Mouse (Mus musculus): Measurements from ENCODE around the gene Gpr183. TPM values are rescaled to one million over a fixed set of nuclear protein-coding genes. Genes with fewer than 3 reads are reported as not detected.

Gene Gpr183
- polyA plus RNA-seq, 1 experiment from 2014 or later = 4.0 TPM

DNA sequence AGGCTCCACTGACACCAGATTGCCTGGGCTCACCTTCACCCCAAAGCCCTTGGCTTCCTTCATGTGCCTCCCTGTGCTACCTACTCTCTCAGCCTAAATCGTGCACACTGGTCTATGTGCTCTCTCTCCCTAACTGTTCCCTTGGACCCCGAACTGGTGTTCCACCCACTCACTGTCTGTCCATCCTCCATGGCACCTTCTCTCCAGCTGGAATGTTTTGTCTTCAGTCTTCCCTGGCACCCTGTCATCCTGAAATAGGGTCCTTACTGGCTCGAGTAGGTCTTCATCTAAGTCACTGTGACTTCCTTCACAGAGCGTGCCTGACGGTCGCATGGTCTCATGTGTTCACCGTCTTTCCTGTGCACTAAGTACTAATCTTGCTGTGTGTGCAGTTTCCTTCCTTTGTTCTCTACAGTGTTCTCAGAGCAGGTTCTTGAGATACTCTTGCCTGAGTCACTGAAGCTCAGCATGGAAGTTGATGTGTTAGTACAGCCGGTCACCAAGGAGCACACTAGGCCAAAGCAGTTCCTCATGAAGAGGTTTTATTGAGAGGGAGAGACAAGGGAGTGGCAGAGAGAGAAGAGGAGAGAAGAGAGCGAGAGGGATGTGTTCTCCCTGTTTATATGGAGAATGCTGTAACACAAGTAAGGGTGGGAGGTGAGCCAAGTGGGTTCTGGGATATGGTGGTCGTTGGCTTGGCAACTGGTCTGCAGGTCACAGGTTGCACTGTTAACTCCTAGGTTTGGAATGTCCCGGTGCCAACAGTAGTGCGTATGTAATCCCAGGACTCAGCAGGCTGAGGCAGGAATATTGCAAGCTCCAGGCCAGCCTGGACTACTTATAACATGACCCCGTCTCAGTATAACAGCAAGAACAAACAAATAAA, 27.6 kb upstream of the Gpr183 start:
- H3K4me1 ChIP-seq (ENCODE audit: control insufficient read depth, insufficient read depth, low read length) = peaks cover 9% of the 10 kb centered on the region
- H3K36me3 ChIP-seq (ENCODE audit: control insufficient read depth, insufficient read depth, low read length) = peaks cover 12% of the 10 kb centered on the region
- no peaks in the 10 kb centered on the region for H3K27me3 ChIP-seq (ENCODE audit: control insufficient read depth, insufficient read depth, low read length)
- H3K9ac ChIP-seq (ENCODE audit: low read depth, low read length) = no peak overlapping the region
- H3K9me3 ChIP-seq (ENCODE audit: control insufficient read depth, low read length) = no peaks in the 10 kb centered on the region
- ATAC-seq (ENCODE audit: low FRiP score, low TSS enrichment) = no peak
- no peak overlapping the region for H3K4me3 ChIP-seq (ENCODE audit: low read length)
- WGBS = 77% methylated on average over 13 of the region's 13 CpGs
- no peak overlapping the region for H3K4me2 ChIP-seq (replicated peaks; ENCODE audit: low read depth, low read length)
- H3K27ac ChIP-seq (ENCODE audit: low read depth, low read length) = no peak overlapping the region

DNA sequence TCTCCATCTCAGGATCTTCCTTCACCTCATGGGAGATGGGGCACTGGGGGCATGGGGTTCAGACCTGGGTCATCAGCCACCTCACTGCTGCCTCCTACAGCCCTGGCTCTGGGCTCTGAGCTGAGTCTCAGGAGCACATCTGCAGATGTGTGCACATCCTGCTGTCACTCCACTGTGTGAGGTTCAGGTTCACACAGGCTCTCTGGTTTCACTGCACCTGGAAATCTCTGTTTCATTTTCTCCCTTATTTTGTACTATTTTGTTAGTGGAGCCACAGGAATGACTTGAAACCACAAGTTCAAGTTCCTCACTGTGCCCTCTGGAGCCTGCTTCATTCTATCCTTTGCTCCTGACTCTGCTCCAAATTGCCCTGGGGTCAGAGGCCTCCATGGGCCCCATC, 26.9 kb upstream of the Gpr183 start:
- no peak for ATAC-seq (ENCODE audit: low FRiP score, low TSS enrichment)
- Histone ChIP-seq H3K9me3 (ENCODE audit: control insufficient read depth, low read length) (no peaks in the 10 kb centered on the region), H3K4me2 (replicated peaks; ENCODE audit: low read depth, low read length) (no peak overlapping the region), H3K27ac (ENCODE audit: low read depth, low read length) (no peak overlapping the region), H3K27me3 (ENCODE audit: control insufficient read depth, insufficient read depth, low read length) (no peaks in the 10 kb centered on the region), H3K4me1 (ENCODE audit: control insufficient read depth, insufficient read depth, low read length) (peaks cover 9% of the 10 kb centered on the region), H3K36me3 (ENCODE audit: control insufficient read depth, insufficient read depth, low read length) (peaks cover 12% of the 10 kb centered on the region), H3K4me3 (ENCODE audit: low read length) (no peak overlapping the region), H3K9ac (ENCODE audit: low read depth, low read length) (no peak overlapping the region)

DNA sequence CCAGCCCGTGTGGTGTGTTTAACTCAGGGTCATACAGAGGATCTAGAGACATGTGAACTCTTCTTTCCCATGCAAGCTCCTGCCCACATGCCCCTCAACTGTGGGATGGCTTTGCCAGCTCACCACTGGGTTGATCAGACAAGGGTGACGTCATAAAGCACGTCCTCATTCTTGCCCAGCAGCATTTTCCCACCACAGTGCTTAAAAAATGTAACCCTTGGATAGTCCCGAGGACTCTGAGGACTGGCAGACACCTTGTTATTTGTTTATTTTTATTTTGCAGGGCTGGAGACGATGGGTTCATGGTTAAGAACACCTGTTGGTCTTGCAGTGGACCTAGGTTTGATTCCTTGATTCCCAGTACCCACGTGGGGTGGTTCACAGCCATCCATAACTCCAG, 25.9 kb upstream of the Gpr183 start:
- no peaks in the 10 kb centered on the region for H3K27me3 ChIP-seq (ENCODE audit: control insufficient read depth, insufficient read depth, low read length)
- H3K4me2 ChIP-seq (replicated peaks; ENCODE audit: low read depth, low read length) = no peak overlapping the region
- H3K27ac ChIP-seq (ENCODE audit: low read depth, low read length) = no peak overlapping the region
- no peak for ATAC-seq (ENCODE audit: low FRiP score, low TSS enrichment)
- peaks cover 12% of the 10 kb centered on the region for H3K36me3 ChIP-seq (ENCODE audit: control insufficient read depth, insufficient read depth, low read length)
- H3K9ac ChIP-seq (ENCODE audit: low read depth, low read length) = no peak overlapping the region
- no peaks in the 10 kb centered on the region for H3K9me3 ChIP-seq (ENCODE audit: control insufficient read depth, low read length)
- peaks cover 9% of the 10 kb centered on the region for H3K4me1 ChIP-seq (ENCODE audit: control insufficient read depth, insufficient read depth, low read length)
- WGBS = 89% methylated on average over 6 of the region's 6 CpGs
- no peak overlapping the region for H3K4me3 ChIP-seq (ENCODE audit: low read length)

DNA sequence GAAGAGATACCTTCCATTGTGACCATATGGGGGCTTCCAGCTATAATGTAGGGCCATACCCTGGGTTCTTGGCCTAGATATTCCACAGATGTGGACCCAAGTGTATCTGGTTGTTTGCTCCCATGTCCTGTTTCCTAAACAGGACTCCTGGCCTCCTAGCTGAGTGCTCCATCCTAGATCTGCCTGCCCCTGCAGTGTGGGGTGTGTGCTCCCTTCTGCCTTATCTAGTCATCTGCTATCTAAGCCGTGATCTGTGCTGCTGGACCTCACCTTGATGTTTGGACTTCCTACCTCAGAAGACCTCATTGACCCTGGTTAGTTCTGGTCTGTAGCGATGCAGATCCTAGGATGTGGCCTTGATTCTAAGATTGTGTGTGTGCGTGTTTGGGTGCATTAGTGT, 24.9 kb upstream of the Gpr183 start:
- ATAC-seq (ENCODE audit: low FRiP score, low TSS enrichment) = no peak
- Histone ChIP-seq H3K4me2 (replicated peaks; ENCODE audit: low read depth, low read length) (no peak overlapping the region), H3K9me3 (ENCODE audit: control insufficient read depth, low read length) (no peaks in the 10 kb centered on the region), H3K27ac (ENCODE audit: low read depth, low read length) (no peak overlapping the region), H3K36me3 (ENCODE audit: control insufficient read depth, insufficient read depth, low read length) (peaks cover 8% of the 10 kb centered on the region), H3K4me1 (ENCODE audit: control insufficient read depth, insufficient read depth, low read length) (peaks cover 9% of the 10 kb centered on the region), H3K9ac (ENCODE audit: low read depth, low read length) (no peak overlapping the region), H3K27me3 (ENCODE audit: control insufficient read depth, insufficient read depth, low read length) (no peaks in the 10 kb centered on the region), H3K4me3 (ENCODE audit: low read length) (no peak overlapping the region)
- WGBS = 84% methylated on average over 3 of the region's 3 CpGs

DNA sequence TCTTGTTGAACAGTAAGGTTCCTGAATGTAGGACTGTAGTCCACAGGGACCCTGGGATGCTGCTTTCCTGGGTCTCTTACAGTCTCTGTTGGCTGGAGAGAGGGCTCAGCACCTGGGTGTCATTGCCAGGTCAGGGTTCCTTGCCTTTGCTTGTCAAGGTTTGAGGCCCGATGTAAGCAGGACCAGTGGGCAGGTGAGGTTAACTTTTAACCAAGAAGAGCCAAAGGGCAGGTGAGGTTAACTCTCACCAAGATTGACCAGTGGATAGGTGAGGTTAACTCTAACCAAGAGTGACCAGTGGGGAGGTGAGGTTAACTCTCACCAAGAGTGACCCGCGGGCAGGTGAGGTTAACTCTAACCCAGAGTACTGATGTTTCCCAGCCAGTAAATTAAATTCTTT, 24.3 kb upstream of the Gpr183 start:
- Histone ChIP-seq H3K4me2 (replicated peaks; ENCODE audit: low read depth, low read length) (no peak overlapping the region), H3K36me3 (ENCODE audit: control insufficient read depth, insufficient read depth, low read length) (peaks cover 4% of the 10 kb centered on the region), H3K9me3 (ENCODE audit: control insufficient read depth, low read length) (no peaks in the 10 kb centered on the region), H3K27ac (ENCODE audit: low read depth, low read length) (no peak overlapping the region), H3K4me1 (ENCODE audit: control insufficient read depth, insufficient read depth, low read length) (peaks cover 9% of the 10 kb centered on the region), H3K4me3 (ENCODE audit: low read length) (no peak overlapping the region), H3K9ac (ENCODE audit: low read depth, low read length) (no peak overlapping the region), H3K27me3 (ENCODE audit: control insufficient read depth, insufficient read depth, low read length) (no peaks in the 10 kb centered on the region)
- ATAC-seq (ENCODE audit: low FRiP score, low TSS enrichment) = no peak
- 76% methylated on average over 3 of the region's 3 CpGs for WGBS

DNA sequence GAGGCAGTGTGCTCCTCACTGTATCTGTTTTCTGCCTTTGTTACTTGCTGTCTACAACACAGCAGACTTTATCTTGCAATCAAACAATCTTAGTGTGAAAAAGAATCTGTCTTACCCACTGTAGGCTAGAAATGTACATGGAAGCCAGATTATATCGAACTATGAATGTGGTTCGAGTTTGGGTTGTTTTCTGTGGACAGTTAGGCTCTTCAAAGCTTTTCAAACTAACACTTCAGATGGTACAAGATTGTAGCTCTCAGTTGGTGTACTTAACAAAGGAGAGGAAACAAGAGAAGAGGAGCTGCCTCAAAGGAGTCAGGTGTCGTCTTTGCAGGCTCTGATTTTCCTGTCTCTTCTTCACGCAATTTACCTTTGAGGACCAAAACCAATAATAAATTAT, 22.7 kb upstream of the Gpr183 start:
- Histone ChIP-seq H3K27me3 (ENCODE audit: control insufficient read depth, insufficient read depth, low read length) (no peaks in the 10 kb centered on the region), H3K4me2 (replicated peaks; ENCODE audit: low read depth, low read length) (no peak overlapping the region), H3K36me3 (ENCODE audit: control insufficient read depth, insufficient read depth, low read length) (no peaks in the 10 kb centered on the region; the same call in 1 of the 2 replicates), H3K27ac (ENCODE audit: low read depth, low read length) (no peak overlapping the region), H3K9ac (ENCODE audit: low read depth, low read length) (no peak overlapping the region), H3K9me3 (ENCODE audit: control insufficient read depth, low read length) (no peaks in the 10 kb centered on the region), H3K4me3 (ENCODE audit: low read length) (no peak overlapping the region), H3K4me1 (ENCODE audit: control insufficient read depth, insufficient read depth, low read length) (peaks cover 9% of the 10 kb centered on the region)
- WGBS = 45% methylated on average over 4 of the region's 4 CpGs
- no peak for ATAC-seq (ENCODE audit: low FRiP score, low TSS enrichment)

DNA sequence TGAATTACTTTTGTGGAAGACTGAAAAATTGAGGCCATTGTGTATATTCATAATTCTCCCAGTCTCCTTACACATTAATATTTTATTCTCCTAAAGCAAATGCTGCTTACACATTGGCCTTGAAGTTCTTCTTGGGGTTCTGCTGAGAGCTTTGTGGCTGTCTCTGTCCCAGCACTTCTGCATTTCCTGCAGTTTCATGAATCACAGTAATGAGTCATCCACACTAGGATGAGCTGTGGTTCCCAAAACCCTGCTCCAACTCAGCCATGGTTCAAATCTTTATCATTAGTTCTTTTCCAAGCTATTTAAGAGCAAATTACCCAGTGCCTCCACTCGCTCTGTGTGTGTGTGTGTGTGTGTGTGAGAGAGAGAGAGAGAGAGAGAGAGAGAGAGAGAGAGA, 22.3 kb upstream of the Gpr183 start:
- peaks cover 11% of the 10 kb centered on the region for H3K4me1 ChIP-seq (ENCODE audit: control insufficient read depth, insufficient read depth, low read length)
- H3K27ac ChIP-seq (ENCODE audit: low read depth, low read length) = peak overlapping the region; percentile 33; the same call in 1 of the 2 replicates
- H3K9me3 ChIP-seq (ENCODE audit: control insufficient read depth, low read length) = no peaks in the 10 kb centered on the region
- no peak for ATAC-seq (ENCODE audit: low FRiP score, low TSS enrichment)
- H3K4me3 ChIP-seq (ENCODE audit: low read length) = no peak overlapping the region
- H3K4me2 ChIP-seq (replicated peaks; ENCODE audit: low read depth, low read length) = no peak overlapping the region
- no peaks in the 10 kb centered on the region for H3K27me3 ChIP-seq (ENCODE audit: control insufficient read depth, insufficient read depth, low read length)
- H3K9ac ChIP-seq (ENCODE audit: low read depth, low read length) = no peak overlapping the region
- 64% methylated on average over 1 of the region's 1 CpGs for WGBS
- H3K36me3 ChIP-seq (ENCODE audit: control insufficient read depth, insufficient read depth, low read length) = no peaks in the 10 kb centered on the region; the same call in 1 of the 2 replicates

DNA sequence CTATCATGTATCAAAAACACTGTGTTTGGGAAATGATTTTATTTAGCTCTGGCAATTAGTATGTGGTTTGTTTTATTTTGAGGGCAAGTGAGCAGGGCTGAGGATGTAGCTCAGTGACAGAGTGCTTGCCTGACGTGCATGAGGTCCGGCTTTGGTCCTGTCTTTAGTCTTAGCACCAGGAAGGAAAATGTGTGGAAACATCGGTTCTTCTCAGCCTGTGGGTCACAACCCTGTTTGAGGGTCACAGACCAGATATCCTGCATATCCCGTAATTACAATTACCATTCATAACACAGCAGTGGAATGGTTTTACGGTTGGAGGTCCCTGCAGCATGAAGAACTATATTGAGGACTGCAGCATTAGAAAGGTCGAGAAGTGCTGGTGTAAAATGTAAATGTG, 21.0 kb upstream of the Gpr183 start:
- H3K27ac ChIP-seq (ENCODE audit: low read depth, low read length) = no peak overlapping the region
- H3K9me3 ChIP-seq (ENCODE audit: control insufficient read depth, low read length) = no peaks in the 10 kb centered on the region
- H3K4me2 ChIP-seq (replicated peaks; ENCODE audit: low read depth, low read length) = no peak overlapping the region
- no peak for ATAC-seq (ENCODE audit: low FRiP score, low TSS enrichment)
- no peak overlapping the region for H3K9ac ChIP-seq (ENCODE audit: low read depth, low read length)
- H3K4me3 ChIP-seq (ENCODE audit: low read length) = no peak overlapping the region
- WGBS = 81% methylated on average over 6 of the region's 6 CpGs
- H3K27me3 ChIP-seq (ENCODE audit: control insufficient read depth, insufficient read depth, low read length) = no peaks in the 10 kb centered on the region
- H3K4me1 ChIP-seq (ENCODE audit: control insufficient read depth, insufficient read depth, low read length) = peaks cover 5% of the 10 kb centered on the region
- H3K36me3 ChIP-seq (ENCODE audit: control insufficient read depth, insufficient read depth, low read length) = no peaks in the 10 kb centered on the region; the same call in 1 of the 2 replicates

DNA sequence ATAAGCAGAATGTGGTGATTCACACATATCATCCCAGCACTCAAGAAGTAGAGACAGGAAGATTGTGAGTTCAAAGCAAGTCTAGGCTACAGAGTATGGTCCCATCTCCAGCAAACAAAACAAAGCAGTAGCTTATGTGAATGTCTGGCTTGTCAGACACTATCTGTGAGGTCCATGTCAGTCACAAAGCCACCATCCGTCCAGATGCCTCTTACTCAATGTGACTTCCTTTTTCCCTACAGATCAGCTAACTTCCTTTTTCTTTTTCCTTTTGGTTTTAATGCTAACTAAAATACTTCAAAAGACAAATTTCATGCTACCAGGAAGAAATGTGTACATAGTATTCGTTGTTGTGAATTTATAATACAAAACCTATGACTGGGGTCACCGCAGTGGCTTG, 20.5 kb upstream of the Gpr183 start:
- no peak overlapping the region for H3K4me3 ChIP-seq (ENCODE audit: low read length)
- H3K4me1 ChIP-seq (ENCODE audit: control insufficient read depth, insufficient read depth, low read length) = peaks cover 5% of the 10 kb centered on the region
- WGBS = 80% methylated on average over 3 of the region's 3 CpGs
- H3K9me3 ChIP-seq (ENCODE audit: control insufficient read depth, low read length) = no peaks in the 10 kb centered on the region
- no peaks in the 10 kb centered on the region; the same call in 1 of the 2 replicates for H3K36me3 ChIP-seq (ENCODE audit: control insufficient read depth, insufficient read depth, low read length)
- no peak overlapping the region for H3K9ac ChIP-seq (ENCODE audit: low read depth, low read length)
- no peak overlapping the region for H3K27ac ChIP-seq (ENCODE audit: low read depth, low read length)
- H3K27me3 ChIP-seq (ENCODE audit: control insufficient read depth, insufficient read depth, low read length) = no peaks in the 10 kb centered on the region
- no peak for ATAC-seq (ENCODE audit: low FRiP score, low TSS enrichment)
- H3K4me2 ChIP-seq (replicated peaks; ENCODE audit: low read depth, low read length) = no peak overlapping the region
